Mouse (Mus musculus) heart, embryonic 14.5 days (tissue): ENCODE measurements around the gene Gp1bb. TPM values are rescaled to one million over a fixed set of nuclear protein-coding genes. Genes with fewer than 3 reads are reported as not detected.

Source experiments
- ATAC-seq: fragments of 200-750 bp; cut with Nextera tagmentation; 2 replicates; pipeline ENCODE4 v1.8.0; 2017; ENCODE audit warnings: low read depth, moderate TSS enrichment; ENCODE audit not compliant: insufficient number of reproducible peaks, insufficient read depth, low FRiP score
- H3K27ac ChIP-seq, 2 experiments: fragments of 200-500 bp in 1 of 2; fragments of 300-500 bp in 1 of 2; sonication (generic) in 1 of 2; replicated peaks in 1 of 2; 2 replicates each; pipeline ENCODE4 v1.5.1; 2012 to 2014; ENCODE audit warnings: low read depth in 2 of 2, low read length in 2 of 2, control low read depth in 1 of 2, mild to moderate bottlenecking in 1 of 2, mixed read lengths in 1 of 2; ENCODE audit not compliant: control insufficient read depth in 1 of 2, insufficient read depth in 1 of 2
- H3K27me3 ChIP-seq: fragments of 300-500 bp; sonication (generic); 2 replicates; pipeline ENCODE4 v1.6.1; 2014; ENCODE audit warnings: mild to moderate bottlenecking, low read length, control low read depth; ENCODE audit not compliant: control insufficient read depth, insufficient read depth
- H3K36me3 ChIP-seq: fragments of 300-500 bp; sonication (generic); 2 replicates; pipeline ENCODE4 v1.6.1; 2014; ENCODE audit warnings: mild to moderate bottlenecking, control low read depth, low read length, mixed read lengths; ENCODE audit not compliant: control insufficient read depth, insufficient read depth
- H3K4me1 ChIP-seq, 2 experiments: fragments of 200-500 bp in 1 of 2; fragments of 300-500 bp in 1 of 2; sonication (generic) in 1 of 2; 2 replicates each; pipeline ENCODE4 v1.6.1; 2012 to 2014; ENCODE audit warnings: low read length in 2 of 2, control low read depth in 1 of 2, mixed read lengths in 1 of 2; ENCODE audit not compliant: control insufficient read depth in 2 of 2, insufficient read depth in 2 of 2
- H3K4me2 ChIP-seq: fragments of 300-500 bp; sonication (generic); 2 replicates; pipeline ENCODE4 v1.6.1; 2014; ENCODE audit warnings: mild to moderate bottlenecking, low read length
- H3K4me3 ChIP-seq, 2 experiments: fragments of 200-500 bp in 1 of 2; fragments of 300-500 bp in 1 of 2; sonication (generic) in 1 of 2; 2 replicates each; pipeline ENCODE4 v1.5.1; 2012 to 2014; ENCODE audit warnings: low read length in 2 of 2, mild to moderate bottlenecking in 2 of 2, control low read depth in 1 of 2, low read depth in 1 of 2, moderate library complexity in 1 of 2; ENCODE audit not compliant: control insufficient read depth in 1 of 2, insufficient read depth in 1 of 2
- H3K9ac ChIP-seq: fragments of 300-500 bp; sonication (generic); 2 replicates; pipeline ENCODE4 v1.6.1; 2014; ENCODE audit warnings: mild to moderate bottlenecking, low read length
- H3K9me3 ChIP-seq: fragments of 300-500 bp; sonication (generic); 2 replicates; pipeline ENCODE4 v1.6.1; 2016; ENCODE audit warnings: low read length, control low read depth; ENCODE audit not compliant: control insufficient read depth
- WGBS: fragments of 180-500 bp; shearing (Covaris S2); extraction: QIAGEN DNeasy Blood & Tissue Kit; methylation state at CpG from one replicate; pipeline ENCODE4 v1.1.7; 2014; 5-methylcytosine and 5-hydroxymethylcytosine counted together
- polyA plus RNA-seq: library from polyadenylated mRNA; unstranded; fragments of >200 nt; fragmentation: Nextera tagmentation; extraction: Ambion mirVana; gene quantifications from 2 replicates; pipeline ENCODE4 v1.2.1, GENCODE M21; 2014

The Gp1bb gene
- polyA plus RNA-seq, 1 experiment from 2014 or later, result 4.5 TPM

DNA sequence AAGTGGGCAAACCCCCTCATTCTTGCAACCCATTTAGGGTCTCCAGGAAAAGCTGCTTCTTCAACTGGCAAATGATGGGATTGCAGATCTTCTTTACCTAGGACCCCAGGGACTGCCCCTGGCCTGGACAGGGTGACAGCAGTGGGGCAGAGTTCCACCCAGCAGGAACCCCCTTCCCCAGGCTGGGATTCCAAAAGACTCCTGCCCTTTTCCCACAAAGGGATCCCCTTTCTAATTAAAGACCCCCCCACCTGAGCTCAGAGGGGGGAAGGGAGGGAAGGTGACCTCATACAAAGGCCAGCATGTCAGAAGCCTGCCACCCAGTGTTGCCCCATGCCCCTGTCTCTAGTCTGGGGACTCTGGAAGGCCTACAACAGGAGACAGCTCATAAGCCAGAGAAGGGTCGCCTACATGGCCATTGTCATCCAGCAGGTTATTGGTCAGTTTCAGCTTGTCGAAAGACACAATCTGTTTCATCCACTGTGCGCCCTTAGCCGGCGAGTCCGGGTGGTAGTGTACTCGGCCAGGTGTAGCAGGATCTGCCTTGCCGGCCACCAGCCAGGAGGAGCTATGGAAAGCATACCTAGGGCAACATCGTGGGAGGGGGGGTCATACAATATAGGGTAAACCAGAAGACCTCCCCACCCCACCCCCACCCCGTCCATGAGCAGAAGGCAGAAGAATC, 38.4 kb downstream of the Gp1bb start:
- Histone ChIP-seq H3K4me3 (no peak overlapping the region), H3K27me3 (peaks cover 98% of the 10 kb centered on the region), H3K4me1 (peaks cover 7 to 34% of the 10 kb centered on the region in 2 experiments; a peak in 3 of 4 replicates), H3K9ac (no peak overlapping the region), H3K4me2 (no peak overlapping the region), H3K36me3 (no peaks in the 10 kb centered on the region), H3K27ac (no peak overlapping the region), H3K9me3 (no peaks in the 10 kb centered on the region)
- ATAC-seq, result no peak
- 49% methylated on average over 10 of the region's 10 CpGs for WGBS

DNA sequence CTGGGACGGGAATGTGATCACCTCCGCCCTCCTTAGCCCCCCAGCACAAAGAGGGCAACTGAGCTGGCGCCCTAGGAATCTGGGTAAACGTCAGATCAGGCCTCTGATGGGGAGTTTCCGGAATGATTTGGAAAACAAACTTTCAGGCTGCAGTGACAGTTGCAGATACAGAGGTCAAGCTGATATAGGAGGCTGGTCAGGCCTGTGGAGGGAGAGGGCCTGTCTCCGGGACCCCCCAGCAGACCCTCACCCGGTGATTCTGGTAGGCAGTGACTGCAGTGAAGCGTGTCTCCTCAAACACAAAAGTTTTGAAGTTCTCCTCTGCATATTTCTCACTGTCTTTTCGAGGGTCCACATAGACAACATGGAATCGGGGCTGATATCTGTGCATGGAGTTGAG, 39.0 kb downstream of the Gp1bb start:
- Histone ChIP-seq H3K9ac (no peak overlapping the region), H3K4me1 (peaks cover 7 to 32% of the 10 kb centered on the region in 2 experiments; a peak in 3 of 4 replicates), H3K4me2 (no peak overlapping the region), H3K27ac (no peak overlapping the region), H3K27me3 (peaks cover 97% of the 10 kb centered on the region), H3K36me3 (no peaks in the 10 kb centered on the region), H3K4me3 (no peak overlapping the region), H3K9me3 (no peaks in the 10 kb centered on the region)
- 35% methylated on average over 10 of the region's 10 CpGs for WGBS
- ATAC-seq, result no peak

DNA sequence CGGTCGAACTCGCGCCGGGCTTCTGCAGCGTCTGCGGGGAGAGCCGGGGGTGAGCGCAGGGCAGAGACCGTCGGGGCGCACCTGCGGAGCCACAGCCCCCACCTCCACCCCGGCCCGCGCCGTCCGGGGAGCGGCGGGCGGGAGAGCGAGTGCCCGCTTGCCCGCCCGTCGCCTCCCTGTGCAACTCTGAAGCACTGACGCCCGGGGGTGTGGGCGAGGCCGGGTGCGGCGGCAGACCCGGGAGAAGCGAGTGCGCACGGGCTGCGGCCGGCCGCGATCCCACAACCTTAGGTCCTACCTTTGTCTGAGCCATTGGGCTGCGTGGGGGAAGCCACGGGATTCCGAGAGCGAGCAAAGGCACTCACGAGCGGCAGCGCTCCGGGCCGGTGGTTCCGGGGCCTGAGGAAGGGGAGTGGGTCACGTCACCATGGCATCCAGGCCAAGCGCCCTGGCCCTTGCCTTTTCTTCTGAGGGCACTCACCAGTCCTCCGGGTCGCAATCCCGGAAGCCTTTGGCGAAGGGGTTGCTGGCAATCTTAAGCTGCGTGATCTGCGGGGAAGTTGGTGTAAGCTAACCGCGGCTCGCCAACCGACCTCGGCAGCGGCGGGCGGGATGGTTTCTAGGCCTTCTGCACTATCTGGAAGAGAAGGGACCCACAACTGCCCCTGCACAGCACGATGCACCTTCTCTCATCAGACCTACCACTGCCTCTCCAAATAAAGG, 39.6 kb downstream of the Gp1bb start:
- Histone ChIP-seq H3K9me3 (no peaks in the 10 kb centered on the region), H3K4me2 (peak overlapping the region; percentile 68), H3K9ac (no peak overlapping the region), H3K4me1 (peaks cover 7 to 26% of the 10 kb centered on the region in 2 experiments; a peak in 3 of 4 replicates), H3K27me3 (peaks cover 97% of the 10 kb centered on the region), H3K36me3 (no peaks in the 10 kb centered on the region), H3K27ac (no peak overlapping the region), H3K4me3 (peak overlapping the region; percentile 33 to 45)
- 3% methylated on average over 66 of the region's 67 CpGs for WGBS
- no peak for ATAC-seq

DNA sequence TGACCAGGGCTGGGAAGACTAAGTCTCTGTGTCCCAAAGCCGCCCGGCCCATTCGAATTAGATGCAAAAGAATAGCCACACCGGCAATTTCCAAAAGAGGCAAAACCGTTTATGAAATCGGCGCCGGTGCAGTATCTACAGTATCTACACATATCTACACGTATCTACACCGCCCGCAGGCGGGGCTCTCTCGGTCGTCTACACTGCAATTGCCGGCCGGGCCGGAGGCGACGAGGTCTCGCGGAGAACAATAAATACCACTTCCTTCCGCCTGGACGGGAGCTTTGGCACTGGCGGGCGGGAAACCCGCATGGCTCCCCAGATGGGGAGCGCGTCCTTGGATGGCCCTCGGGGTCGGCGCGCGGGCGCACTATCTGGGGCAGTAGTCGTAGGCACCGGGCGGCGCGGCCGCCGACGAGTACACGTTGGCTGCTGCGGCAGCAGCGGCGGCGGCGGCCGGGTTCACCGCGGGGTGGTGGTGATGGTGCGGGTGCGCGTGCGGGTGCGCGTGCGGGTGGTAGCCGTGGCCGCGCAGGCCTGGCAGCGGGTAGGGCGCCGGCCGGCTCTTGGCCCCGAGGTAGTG, 40.5 kb downstream of the Gp1bb start:
- H3K4me3 ChIP-seq, result peak overlapping the region; percentile 33 to 45
- no peaks in the 10 kb centered on the region for H3K36me3 ChIP-seq
- H3K9ac ChIP-seq, result no peak overlapping the region
- peak overlapping the region; percentile 68 for H3K4me2 ChIP-seq
- 3% methylated on average over 55 of the region's 66 CpGs for WGBS
- no peak for ATAC-seq
- H3K27me3 ChIP-seq, result peaks cover 91% of the 10 kb centered on the region
- H3K4me1 ChIP-seq, result peaks cover 7 to 24% of the 10 kb centered on the region in 2 experiments; a peak in 3 of 4 replicates
- H3K27ac ChIP-seq, result no peak overlapping the region
- no peaks in the 10 kb centered on the region for H3K9me3 ChIP-seq

DNA sequence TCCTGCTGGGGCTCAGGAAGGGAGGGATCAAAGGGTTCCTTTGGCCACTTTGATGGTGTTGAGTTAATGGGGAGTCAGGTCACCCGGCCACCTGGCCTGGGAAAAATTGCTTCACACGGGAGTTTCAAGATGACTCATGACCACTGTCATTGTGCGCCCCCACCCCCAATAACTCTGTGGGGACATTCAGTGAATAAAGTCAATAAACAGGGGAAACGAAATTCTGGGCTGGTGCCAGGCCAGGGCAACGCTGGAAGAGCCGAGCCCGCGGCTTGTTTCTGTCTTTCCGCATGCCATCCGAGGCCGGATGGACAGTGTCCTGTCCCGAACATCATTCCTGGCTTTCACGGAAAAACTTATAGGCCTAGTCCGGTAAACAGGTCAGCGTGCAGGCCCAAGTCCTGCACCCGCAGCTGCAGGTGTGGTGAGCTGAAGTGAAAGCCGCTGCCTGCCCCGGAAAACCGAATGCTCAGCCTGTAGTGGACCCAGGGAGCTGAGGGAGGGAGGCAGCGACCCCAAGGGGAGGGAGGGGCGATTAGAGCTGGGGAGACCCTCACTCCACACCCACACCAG, 41.1 kb downstream of the Gp1bb start:
- Histone ChIP-seq H3K4me3 (peak overlapping the region; percentile 33 to 45), H3K36me3 (no peaks in the 10 kb centered on the region), H3K27ac (no peak overlapping the region), H3K9me3 (no peaks in the 10 kb centered on the region), H3K27me3 (peaks cover 85% of the 10 kb centered on the region), H3K4me2 (peak overlapping the region; percentile 68), H3K9ac (no peak overlapping the region), H3K4me1 (peaks cover 3 to 18% of the 10 kb centered on the region in 2 experiments; a peak in 3 of 4 replicates)
- WGBS, result 15% methylated on average over 21 of the region's 21 CpGs
- ATAC-seq, result no peak

DNA sequence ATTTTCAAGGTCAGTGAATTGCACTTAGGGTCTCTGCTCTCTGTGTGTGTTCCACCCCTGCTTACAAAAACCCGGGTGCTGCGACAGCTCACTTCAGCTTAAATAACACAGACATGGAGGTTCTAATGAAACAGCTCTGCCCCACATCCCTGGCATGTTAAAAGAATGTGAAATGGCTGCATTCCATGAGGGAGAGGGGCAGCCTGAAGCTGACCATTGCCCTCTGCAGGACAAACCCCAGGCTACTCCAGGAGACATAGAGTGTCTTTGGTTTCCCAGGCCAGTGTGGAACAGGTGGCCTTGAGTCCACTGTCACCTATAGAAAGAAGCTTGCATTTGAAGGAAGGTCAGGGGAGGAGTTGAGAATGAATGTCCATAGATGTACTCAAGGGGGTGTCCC, 41.8 kb downstream of the Gp1bb start:
- Histone ChIP-seq H3K27me3 (peaks cover 78% of the 10 kb centered on the region), H3K4me2 (no peak overlapping the region), H3K4me3 (no peak overlapping the region), H3K9ac (no peak overlapping the region), H3K27ac (no peak overlapping the region), H3K9me3 (no peaks in the 10 kb centered on the region), H3K36me3 (no peaks in the 10 kb centered on the region), H3K4me1 (peaks cover 2 to 14% of the 10 kb centered on the region in 2 experiments; a peak in 3 of 4 replicates)
- 16% methylated on average over 2 of the region's 2 CpGs for WGBS
- no peak for ATAC-seq

DNA sequence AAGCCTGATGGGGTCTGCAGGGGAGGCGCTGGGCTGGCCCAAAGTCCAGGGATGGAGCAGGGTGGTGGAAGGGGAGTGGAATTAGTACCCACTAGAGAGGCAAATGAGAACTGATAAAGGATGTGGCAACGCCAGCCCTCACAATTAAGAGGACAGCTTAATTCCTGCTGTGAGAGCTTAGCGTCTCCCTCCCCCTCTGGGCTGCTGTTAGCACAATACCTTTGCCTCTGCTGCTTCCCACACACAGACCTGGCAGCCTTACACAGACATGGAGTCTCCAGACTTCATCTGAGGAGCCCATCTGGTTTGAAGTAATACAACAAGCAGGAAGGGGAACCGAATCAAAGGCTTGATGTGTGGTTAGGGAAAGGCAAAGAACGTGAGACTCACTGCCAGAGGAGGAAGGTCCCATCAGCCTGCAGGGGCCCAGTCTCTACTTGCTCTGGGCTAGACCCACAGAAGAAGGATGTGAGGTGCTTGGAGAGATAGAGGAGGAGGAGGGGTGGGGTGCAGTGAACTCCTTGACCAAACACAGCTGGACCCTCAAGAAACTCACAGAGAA, 44.5 kb downstream of the Gp1bb start:
- no peak for ATAC-seq
- H3K4me1 ChIP-seq, result peaks cover 2 to 14% of the 10 kb centered on the region in 2 experiments; a peak in 3 of 4 replicates
- H3K9ac ChIP-seq, result no peak overlapping the region
- H3K9me3 ChIP-seq, result no peaks in the 10 kb centered on the region
- H3K36me3 ChIP-seq, result no peaks in the 10 kb centered on the region
- H3K4me2 ChIP-seq, result no peak overlapping the region
- no peak overlapping the region for H3K27ac ChIP-seq
- no peak overlapping the region for H3K4me3 ChIP-seq
- peaks cover 51% of the 10 kb centered on the region for H3K27me3 ChIP-seq
- 37% methylated on average over 5 of the region's 5 CpGs for WGBS
